Mouse (Mus musculus) 3134 (cell line): Measurements from ENCODE around the gene S100a6.
A peak's percentile ranks its signal among the peaks of the same experiment; 100 is the strongest.

ENCODE experiments used
- DNase-seq: peaks from one replicate; pipeline ENCODE4 v3.0.0-alpha.2; 2011; ENCODE audit warnings: low spot score; ENCODE audit not compliant: insufficient read length; ENCODE audit errors: extremely low read depth

S100a6 gene

DNA sequence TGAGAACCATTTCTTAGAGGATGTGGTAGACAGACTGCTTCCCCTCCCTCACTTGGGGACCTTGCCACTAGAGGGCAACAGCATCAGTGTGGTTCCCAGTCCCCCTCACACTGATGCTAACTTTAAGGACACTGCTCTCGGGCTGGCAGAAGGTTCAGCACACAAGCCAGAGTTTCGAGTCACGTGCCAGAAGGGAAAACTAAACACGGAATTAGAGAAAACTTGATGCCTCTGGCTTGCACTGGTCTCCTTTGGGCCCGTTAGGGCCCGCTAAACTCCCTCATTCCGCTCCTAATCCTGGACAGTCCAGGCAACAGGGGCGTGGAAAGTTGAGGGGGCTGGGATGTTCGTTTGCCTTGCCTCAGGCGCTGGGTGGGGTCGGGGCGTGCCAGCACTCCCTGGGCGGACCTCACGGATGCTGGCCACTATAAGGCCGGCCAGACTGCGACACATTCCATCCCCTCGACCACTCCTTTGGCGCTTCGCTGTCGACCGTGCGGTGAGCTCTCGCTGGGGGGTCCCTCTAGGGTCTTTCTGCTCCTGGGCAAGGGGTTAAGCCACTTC lies at the start of gene S100a6:
S100a6 (plus strand) TSS at position 155 of the 564 bp plus-strand sequence.
- peak; percentile 94 for DNase-seq

DNA sequence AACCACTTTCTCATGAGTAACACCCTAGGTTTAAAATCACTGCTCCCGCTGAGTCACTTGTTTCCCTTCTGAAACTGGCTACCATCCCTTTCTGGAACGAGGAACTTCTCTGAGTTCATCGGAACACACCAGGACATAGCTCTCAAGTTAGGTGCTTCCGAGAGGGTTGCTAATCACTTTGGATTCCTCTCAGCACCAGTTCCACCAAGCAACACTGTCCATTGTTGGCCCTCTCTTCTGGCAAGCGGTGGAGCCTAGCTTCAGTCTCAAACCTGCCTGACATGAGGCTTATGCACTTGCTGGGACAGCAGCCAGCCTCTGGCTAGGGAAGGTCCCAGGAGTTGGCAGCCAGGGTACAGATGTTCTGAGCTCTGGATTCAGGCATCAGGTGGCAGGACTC lies 38.0 kb upstream of the S100a6 start:
- DNase-seq: peak; percentile 71

DNA sequence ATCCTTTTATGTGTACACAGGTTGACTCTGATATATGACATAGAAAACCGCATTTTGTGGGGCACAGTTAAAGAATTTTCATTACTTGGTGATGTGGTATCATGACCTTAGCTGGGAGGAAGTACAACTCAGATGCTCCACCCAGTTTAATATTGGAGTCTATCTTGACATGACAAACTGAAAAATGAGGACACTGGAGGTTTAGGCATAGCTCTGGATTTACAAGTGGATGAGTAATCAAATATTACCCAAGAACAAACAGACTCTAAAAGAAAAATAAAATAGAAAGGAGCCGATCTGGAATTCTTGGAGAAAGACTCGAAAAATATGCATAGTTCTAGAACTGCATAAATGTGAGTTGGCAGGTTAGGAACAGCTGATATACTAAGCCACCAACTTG lies 37.4 kb upstream of the S100a6 start:
- DNase-seq: peak; percentile 41

DNA sequence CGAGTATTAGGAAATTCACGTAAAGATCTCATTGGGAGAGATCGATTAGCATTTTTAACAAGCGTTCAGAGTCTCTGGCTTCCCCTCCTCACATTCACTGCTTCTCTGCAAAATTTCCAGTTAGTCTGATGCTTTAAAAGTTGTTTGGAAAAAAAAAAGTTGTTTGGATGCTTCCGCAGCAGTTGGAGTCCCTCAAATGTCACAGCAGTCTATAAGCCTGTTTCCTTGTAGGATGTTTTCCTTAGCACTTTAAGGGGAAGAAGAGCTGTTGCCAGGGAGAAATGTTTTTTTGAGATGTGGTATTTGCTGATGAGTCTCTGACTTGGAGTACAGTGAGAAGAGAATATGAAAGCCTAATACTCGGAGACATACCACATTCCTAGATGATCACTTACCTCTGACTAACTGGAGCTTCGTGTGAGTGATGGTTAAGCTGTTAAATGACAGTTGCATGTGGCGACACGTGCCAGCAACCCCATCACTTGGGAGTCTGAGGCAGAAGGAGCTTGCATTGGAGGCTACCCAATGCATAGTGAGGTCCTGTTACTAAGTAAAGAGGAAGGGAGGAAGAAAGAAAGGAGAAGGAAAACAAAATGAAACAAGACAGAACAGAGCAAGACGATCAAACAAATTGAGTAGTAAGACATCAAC lies 36.2 kb upstream of the S100a6 start:
- DNase-seq: no peak

DNA sequence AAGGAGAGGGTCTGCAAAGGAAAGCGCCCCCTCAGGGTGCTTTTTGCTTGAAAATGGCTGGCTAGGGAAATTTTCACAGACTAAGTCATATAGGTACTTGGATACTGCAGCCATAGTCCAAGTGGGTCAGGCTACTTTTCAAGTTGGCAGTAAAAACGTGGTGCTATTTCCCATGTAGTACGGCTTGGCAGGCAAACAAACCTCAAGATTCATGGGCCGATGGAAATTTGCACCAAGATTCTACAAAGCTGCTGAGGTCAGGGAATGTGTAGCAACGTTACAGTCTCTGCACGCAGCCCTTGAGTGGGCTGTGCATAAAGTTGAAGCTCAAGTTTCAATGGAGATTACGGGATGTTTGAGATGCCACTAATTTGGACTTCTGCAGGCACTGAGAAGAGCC lies 33.2 kb upstream of the S100a6 start:
- peak; percentile 40 for DNase-seq

DNA sequence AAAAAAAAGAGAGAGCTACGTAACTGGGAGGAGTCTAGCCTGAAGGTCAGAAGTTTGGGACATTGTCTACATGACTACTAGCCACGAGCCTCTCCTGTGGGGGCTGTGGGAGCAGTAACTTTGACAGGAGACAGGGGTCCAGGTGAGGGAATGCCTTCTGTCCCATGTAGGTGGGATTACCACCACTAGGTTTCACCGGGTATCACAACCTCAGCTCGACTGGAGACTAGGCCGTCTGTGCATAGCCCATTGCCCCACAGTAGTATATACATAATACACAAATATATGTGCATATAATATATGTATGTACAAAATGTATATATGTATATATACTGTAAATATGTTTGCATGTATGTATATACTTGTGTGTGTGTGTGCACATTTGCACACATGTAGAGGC lies 31.5 kb upstream of the S100a6 start:
- DNase-seq: no peak

DNA sequence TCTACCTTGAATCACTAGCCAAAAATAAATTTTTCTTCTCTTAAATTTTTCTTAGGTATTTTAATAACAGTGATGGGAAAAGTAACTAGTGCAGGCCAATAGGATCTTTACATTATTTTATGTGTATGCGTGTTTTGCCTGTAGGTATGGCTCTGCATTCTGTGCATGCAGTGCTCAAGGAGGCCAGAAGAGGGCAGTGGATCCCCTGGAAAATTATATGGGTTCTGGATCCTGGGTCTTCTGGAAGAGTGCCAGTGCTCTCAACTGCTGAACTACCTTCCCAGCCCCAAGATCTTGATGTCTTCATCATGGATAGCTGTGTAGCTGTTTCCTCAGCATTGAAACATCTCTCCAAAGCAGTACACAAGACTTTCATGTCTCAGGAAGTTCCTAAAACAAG lies 30.5 kb upstream of the S100a6 start:
- DNase-seq: no peak

DNA sequence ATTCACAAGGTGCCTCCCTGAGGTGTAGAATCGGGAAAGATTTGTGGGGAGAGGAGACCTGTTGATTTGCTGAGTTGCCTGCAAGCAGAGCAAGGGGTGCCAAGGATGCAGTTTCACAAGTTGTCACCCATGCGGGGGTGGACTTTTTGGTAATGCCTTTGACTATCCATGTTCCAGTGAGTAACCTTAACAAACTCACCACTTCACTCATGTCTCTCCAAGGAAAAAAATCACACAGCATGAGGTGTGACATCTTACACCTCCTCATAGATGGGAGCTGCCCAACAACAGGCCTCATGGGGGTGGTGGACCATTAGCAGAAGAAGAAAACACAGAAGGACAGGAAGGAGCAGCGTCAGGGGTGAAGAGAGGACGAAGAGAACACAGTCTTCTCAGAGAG lies 30.1 kb upstream of the S100a6 start:
- no peak for DNase-seq

DNA sequence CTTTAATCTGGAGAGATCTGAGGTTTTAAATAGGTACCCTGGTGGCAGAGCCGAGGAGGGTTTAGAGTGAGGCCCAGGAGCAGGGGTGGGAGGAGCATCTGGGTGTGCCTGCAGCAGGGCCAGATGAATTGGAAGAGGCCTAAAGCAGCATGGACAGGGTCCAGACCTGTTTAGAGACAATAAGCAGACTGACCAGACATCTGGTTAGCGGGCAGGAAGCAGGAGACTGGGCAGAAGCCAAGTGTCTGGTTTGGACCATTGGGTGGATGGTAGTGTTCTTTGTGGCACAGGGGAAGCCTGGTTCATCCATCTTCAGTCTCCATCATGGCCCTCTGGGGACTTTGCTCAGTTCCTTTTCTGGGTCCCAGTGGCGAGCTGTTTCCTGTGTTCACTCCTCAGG lies 28.8 kb upstream of the S100a6 start:
- peak; percentile 75 for DNase-seq

DNA sequence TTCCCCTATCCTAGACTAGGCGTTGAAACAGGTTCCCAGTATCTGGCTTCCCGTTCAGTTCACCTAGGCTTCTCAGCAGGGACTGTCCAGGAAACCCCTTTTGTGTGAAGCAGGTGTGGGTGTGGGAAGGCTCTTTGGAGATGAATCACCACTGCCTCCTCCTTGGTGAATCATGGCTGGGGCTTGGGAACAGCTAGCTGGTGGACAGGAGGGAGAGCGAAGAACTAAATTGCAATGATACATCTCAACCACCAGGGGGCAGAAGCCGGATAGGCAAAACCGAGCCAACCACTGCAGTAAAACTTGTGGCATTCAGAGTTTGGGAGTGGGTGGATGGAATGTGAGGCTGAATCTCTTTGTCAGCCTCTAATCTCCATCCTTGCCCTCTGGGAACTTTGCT lies 27.1 kb upstream of the S100a6 start:
- DNase-seq: peak; percentile 72

DNA sequence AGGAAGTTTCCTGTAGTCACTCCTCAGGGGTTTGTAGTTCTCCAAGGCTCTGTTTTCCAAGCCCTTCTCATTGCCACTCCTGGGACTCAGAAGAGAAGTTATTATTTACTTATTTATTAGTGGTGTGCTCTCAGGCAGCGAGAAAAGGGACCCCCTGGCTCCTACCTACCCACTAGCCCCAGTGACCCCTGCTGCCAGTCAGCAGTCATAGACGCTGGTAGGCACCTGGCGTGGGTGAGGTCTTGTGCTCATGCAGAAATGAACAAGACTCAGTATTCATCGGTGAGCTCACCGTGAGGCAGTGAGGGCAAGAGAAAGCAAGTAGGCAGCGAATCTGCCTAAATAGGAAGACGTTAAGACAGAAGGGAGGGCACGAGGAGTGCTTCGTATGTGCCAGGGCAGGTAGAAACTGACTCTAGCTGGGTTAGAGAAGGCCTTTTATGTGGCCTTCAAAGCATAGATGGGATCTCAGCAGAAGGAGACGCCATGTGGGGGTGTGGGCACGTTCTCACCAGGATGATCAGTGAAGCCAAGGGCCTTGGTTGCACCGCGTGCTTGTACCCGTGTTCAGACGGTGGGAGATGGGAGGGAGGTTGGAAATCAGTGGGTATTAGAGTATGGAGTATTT lies 26.6 kb upstream of the S100a6 start:
- peak; percentile 72 for DNase-seq

DNA sequence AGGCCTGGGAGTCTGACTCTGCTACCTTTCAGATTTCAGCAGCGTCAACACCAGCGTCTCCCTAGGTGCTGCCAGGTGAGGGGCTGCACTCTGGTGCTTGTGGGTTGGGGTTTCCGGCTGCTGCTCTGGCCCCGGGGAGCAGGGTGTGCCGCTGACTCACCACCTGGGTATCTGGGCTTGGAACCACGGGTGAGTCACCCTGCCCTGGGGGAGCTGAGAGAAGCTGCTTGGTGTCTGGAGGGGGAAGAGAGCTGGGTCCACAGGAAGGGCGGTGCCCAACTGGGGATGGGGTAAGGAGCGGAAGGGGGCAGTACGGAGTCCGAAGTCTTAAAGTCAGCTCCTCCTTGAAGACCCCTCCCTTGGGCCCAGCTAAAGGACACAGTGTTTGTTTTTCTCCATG lies 25.8 kb upstream of the S100a6 start:
- peak; percentile 98 for DNase-seq

DNA sequence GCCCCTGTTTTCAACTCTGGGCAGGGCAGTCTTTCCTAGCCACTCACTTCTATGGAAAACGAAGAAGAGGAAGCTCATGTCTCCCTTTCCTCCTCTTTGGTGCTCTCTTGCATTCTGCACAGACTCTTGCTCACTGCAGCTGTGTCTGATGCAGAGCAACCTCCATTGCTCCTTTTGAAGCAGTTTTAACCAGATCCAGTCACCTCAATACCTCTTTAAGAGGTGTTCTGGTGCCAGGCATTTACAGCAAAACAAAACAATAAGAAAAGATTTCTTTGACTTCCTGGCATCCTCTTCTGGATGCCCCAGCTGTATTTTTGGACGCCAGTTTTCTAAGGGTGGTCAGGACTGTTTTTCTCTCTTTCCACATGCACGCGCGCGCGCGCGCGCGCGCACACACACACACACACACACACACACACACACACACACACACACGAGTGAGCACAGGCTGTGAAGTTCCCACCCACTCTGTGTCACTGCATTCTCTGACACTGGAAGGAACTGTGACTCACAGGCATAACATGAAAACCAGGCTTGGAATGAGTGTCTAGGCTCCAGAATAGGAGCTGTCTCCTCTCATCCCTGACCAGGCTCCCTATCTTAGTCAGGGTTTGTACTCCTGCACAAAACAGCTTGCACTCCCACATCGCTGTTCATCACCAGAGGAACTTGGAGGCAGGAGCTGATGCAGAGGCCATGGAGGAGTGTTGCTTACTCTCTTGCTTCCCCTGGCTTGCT lies 25.2 kb upstream of the S100a6 start:
- DNase-seq: peak; percentile 88

DNA sequence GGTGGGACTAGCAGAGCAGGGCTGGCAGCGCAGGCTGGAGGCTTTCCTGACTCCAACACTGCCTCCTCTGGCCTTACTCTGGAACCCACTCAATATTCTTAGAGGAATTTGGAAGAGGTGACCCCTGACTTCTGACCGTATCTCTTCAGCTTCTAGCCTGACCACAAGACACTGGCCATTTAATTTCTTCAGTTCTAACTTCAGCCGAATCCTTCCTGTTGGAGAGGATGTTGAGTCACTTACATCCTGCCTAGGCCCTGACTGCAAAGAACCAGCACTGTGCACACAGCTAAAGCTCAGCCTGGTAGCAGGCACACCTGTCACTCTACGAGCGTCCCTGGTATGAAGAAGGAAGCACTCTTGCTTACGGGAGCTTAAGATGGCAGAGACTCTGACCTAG lies 23.3 kb upstream of the S100a6 start:
- peak; percentile 53 for DNase-seq

DNA sequence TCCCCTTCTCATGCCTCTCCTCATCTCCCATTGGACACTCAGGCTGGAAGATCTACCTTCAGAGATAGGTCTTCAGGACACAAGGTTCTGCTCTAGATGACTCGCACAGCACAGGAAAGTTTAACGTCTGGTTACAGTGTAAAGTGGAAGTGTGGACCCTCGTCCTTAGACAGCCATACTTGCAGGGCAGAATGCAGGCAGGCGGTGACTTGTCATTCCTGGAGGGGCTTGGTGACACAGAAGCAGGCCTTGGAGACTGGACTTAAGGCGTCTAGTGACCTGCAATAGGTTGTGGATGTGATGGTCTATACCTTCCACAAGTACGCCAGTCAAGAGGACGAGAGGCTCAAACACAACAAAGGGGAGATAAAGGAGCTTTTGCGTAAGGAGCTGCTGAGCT lies 22.7 kb upstream of the S100a6 start, which contains the start of gene S100a2:
S100a2 (plus strand) TSS at position 301 of the 400 bp plus-strand sequence.
- DNase-seq: no peak

DNA sequence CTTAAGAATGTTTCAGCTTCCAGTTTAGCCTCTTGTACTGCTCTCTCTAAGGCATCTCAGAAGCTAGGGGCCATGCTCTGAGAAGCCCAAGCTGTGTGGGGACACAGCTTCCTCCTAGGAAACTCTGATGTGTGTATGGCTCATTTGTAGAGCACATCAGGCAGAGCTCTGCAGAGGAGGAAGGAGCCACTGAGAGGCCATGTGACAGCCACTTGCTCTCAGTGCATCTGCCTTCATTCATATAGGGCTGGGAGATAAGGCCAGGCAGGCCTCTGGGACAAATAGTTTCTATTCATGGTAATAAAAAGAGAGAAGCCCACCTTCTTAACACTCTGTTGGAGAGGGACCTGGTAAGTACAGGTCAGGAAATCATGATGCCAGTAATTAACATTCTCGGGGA lies 18.2 kb upstream of the S100a6 start:
- DNase-seq: no peak

DNA sequence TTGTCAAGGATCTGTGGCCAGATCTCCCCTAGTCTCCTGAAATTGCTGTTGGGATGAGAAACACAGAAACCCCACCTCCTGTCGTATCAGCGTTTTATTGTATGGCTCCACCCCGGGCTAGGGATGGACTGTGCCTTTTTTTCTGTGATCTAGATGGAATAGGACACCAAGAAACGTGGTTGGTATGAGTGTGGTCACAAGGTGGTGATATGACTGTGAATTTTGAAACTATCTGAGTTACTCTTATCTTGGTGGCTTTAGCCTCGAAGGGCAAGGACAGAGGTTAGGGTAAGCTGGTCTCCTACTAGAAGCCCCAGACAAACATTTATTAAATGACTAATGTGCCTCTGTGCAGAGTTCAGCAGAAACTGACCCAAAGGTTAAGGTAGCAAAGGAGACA lies 17.1 kb upstream of the S100a6 start:
- DNase-seq: no peak

DNA sequence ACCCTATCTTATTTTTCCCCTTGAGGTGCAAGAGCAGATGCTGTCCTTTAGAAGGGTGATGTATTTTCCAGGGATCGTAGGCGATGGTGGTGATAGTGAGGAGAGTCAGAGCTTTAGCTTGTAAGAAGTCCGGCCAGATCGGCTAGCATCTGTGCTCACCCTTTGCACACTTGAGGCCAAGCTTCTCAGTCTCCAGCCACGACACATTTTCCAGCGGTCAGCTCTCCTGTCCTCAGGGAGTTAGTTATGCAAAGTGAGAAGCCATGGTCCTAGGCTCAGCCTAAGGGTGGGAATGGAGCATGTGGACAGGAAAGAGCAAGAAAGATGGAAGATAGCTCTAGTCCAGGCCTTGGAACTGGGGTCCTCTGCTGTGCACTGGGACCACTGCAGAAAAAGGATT lies 15.9 kb upstream of the S100a6 start:
- no peak for DNase-seq

DNA sequence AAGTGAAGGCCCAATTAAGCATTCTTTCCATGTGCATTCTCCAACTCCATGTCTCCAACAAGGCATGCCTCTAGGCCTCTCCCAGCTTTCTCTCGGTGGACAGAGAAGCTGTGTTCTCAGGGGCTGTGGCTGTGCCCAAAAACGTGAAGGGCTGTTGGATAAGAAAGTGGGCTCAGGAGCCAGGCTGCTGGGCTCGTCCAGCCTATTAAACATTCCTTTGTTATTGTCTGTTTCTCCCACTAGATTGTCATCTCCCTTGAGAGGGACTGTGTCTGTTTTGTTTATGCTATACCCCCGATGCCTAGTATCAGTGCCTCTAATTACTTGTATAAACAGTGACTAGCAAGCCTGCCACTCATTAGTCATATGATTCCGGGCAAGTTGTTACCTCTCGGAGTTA lies 14.9 kb upstream of the S100a6 start:
- no peak for DNase-seq

DNA sequence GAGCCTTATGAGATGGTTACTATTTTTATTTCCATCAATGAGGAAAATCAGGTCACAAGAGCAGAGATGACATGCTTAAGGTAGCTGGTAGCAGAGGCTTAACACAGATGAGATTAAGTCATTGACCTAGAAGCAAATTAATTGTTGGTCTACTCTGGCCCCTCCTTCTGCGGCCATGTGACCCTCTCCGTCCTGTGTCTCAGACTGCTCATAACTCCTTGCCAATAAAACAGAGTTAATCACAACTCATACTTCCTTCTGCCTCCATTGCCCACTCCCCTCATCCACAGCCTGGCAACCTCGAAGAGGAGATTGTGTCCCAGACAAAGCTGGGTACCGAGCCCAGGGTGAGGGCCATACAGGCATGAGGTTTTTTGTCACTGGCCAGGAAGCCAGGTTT lies 14.5 kb upstream of the S100a6 start:
- no peak for DNase-seq

DNA sequence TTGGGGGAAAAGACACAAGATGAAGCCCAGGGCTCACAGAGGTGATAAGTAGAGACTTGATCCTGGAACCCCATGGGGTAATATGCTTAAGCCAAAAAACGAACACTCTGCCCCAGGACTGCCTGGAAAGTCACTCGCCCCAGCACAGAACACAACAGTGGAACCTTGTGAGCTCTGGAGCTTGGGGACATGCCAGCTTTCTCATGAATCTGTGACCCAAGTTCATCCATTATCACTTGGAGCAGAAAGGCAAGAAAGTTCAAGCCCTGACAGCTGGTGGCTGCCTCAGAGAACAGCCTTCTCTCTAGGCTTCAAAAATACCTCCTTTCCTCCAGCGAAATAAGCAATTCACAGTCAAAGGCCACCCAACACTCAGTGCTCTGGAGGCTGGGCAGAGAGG lies 13.3 kb upstream of the S100a6 start:
- DNase-seq: no peak

DNA sequence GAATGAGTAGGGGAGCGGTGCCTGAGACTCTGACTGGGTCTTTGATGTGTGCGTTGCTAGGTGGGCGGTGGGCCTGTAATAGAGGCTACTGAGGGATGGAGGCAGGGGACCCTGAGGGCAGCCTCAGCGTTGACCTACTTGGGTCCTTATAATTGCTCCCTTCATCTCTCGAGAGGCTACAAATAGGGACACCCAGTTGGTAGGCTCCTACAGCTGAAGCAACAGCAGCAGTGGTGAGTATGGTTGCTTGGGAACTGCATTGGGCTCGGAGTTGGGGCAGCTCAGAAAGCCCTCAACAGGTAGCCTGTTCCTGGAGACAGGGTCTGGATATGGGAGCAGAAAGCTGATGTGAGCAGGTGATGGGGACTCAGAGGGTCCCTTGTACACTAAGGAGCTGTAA lies 12.6 kb upstream of the S100a6 start:
- DNase-seq: no peak
